Mouse (Mus musculus) small intestine, adult 2 months (tissue): Measurements from ENCODE around the gene Dock4.

Experiments
- CTCF ChIP-seq: fragments of 200-500 bp; IDR thresholded peaks from 2 replicates; pipeline ENCODE4 v1.5.1; 2012; ENCODE audit warnings: low read depth, mild to moderate bottlenecking, control low read depth, inconsistent platforms, low read length, moderate library complexity, mixed read lengths; ENCODE audit not compliant: insufficient replicate concordance, insufficient read length; ENCODE audit errors: extremely low read depth
- POLR2A ChIP-seq: fragments of 200-500 bp; IDR thresholded peaks from 2 replicates; pipeline ENCODE4 v1.6.1; 2012; ENCODE audit warnings: low read depth, mild to moderate bottlenecking, control low read depth, inconsistent platforms, low read length, moderate library complexity

- TF ChIP-seq CTCF: no peak
- no peak for TF ChIP-seq POLR2A
Measured at GRCm38 (mm10) chr12:40553929-40554328, 108.2 kb downstream of the Dock4 start.
